Mouse (Mus musculus) left cerebral cortex, postnatal 25 days (tissue): ENCODE measurements at regions not wholly inside any gene's neighbourhood (a gene's known extent, or its start where the extent isn't known, plus 50 kb on each side); places are given as distances from the start of the nearest gene placed in this dataset.
A peak's percentile ranks its signal among the peaks of the same experiment; 100 is the strongest.

Experiments used
- DNase-seq, 2 experiments: peaks; one replicate each; pipeline ENCODE4 v3.0.0; 2022; ENCODE audit warnings: low spot score in 2 of 2, mixed read lengths in 1 of 2
- intact Hi-C: fragments of 180-260 bp; cut with DNase I; formaldehyde crosslinking; loops from one replicate; pipeline ENCODE4 v1.15.1; 2025

- intact Hi-C loops, result no loop called here
- no peak for DNase-seq
Measured at GRCm38 (mm10) chr13:18063677-18064076, 70.5 kb upstream of the Yae1d1 start.

- no peak for DNase-seq
- intact Hi-C loops, result no loop called here
Measured at GRCm38 (mm10) chr13:18060265-18060664, 67.1 kb upstream of the Yae1d1 start.

- intact Hi-C loops, result loop anchor here (1.0 to 2.0 kb wide), 2 partner anchors 639 to 753 kb away; no protein-coding TSS in a partner anchor
- peak; percentile 76 to 87 for DNase-seq
Measured at GRCm38 (mm10) chr13:18057231-18057912, 64.2 kb upstream of the Yae1d1 start.

- DNase-seq, result no peak
- intact Hi-C loops, result loop anchor here (1.0 to 2.0 kb wide), 2 partner anchors 640 to 753 kb away; no protein-coding TSS in a partner anchor
Measured at GRCm38 (mm10) chr13:18056816-18057215, 63.7 kb upstream of the Yae1d1 start.

- intact Hi-C loops, result no loop called here
- no peak for DNase-seq
Measured at GRCm38 (mm10) chr13:18043154-18043553, 50.0 kb upstream of the Yae1d1 start.
